Mouse (Mus musculus) heart, adult 18-20 months (tissue): Measurements from ENCODE around the gene Bco1. TPM values are rescaled to one million over a fixed set of nuclear protein-coding genes. Genes with fewer than 3 reads are reported as not detected.

ENCODE experiments used
- DNase-seq, 2 experiments: peaks; one replicate each; pipeline ENCODE4 v3.0.0; 2021 to 2022; ENCODE audit warnings: mixed read lengths in 1 of 2
- total RNA-seq, 2 experiments: library from RNA; stranded (reverse); gene quantifications; 2 replicates each; pipeline ENCODE4 v1.2.3; 2021

The Bco1 gene
- total RNA-seq, 2 experiments from 2014 or later, result 0.15 TPM; not detected in 1

GRCm38 (mm10) chr8:117156149-117156548, 60.5 kb downstream of the Bco1 start:
- DNase-seq, result no peak

GRCm38 (mm10) chr8:117156866-117157768, 61.5 kb downstream of the Bco1 start:
- DNase-seq, result no peak

GRCm38 (mm10) chr8:117157769-117158091, 62.1 kb downstream of the Bco1 start:
- DNase-seq, result peak; percentile 96 to 97

- DNase-seq, result peak; percentile 40 to 57
Measured at GRCm38 (mm10) chr8:117158135-117158761, 62.6 kb downstream of the Bco1 start, which contains the start of gene Gan. Gan (plus strand) TSS chr8:117158135.

- no peak for DNase-seq
Measured at GRCm38 (mm10) chr8:117159031-117159430, 63.4 kb downstream of the Bco1 start.

GRCm38 (mm10) chr8:117164912-117165311, 69.3 kb downstream of the Bco1 start:
- no peak for DNase-seq

GRCm38 (mm10) chr8:117165542-117165941, 69.9 kb downstream of the Bco1 start:
- DNase-seq, result no peak

GRCm38 (mm10) chr8:117166515-117166914, 70.9 kb downstream of the Bco1 start:
- DNase-seq, result no peak

- DNase-seq, result no peak
Measured at GRCm38 (mm10) chr8:117167243-117167883, 71.7 kb downstream of the Bco1 start.

- no peak for DNase-seq
Measured at GRCm38 (mm10) chr8:117168378-117168777, 72.7 kb downstream of the Bco1 start.

- DNase-seq, result no peak
Measured at GRCm38 (mm10) chr8:117171826-117172225, 76.2 kb downstream of the Bco1 start.

GRCm38 (mm10) chr8:117172904-117173303, 77.2 kb downstream of the Bco1 start:
- DNase-seq, result peak; percentile 49 to 72

- no peak for DNase-seq
Measured at GRCm38 (mm10) chr8:117173690-117174089, 78.0 kb downstream of the Bco1 start.

- no peak for DNase-seq
Measured at GRCm38 (mm10) chr8:117174536-117174935, 78.9 kb downstream of the Bco1 start.

- DNase-seq, result no peak
Measured at GRCm38 (mm10) chr8:117176308-117176707, 80.7 kb downstream of the Bco1 start.

GRCm38 (mm10) chr8:117177236-117177635, 81.6 kb downstream of the Bco1 start:
- DNase-seq, result no peak

- no peak for DNase-seq
Measured at GRCm38 (mm10) chr8:117178039-117178438, 82.4 kb downstream of the Bco1 start.

GRCm38 (mm10) chr8:117178676-117179075, 83.0 kb downstream of the Bco1 start:
- no peak for DNase-seq

GRCm38 (mm10) chr8:117182746-117183145, 87.1 kb downstream of the Bco1 start:
- no peak for DNase-seq
